Mouse (Mus musculus) olfactory bulb, adult 2 months (tissue): Measurements from ENCODE around the gene Osgin1.

Experiments used
- CTCF ChIP-seq: fragments of 200-500 bp; IDR thresholded peaks from 2 replicates; pipeline ENCODE4 v1.5.1; 2012; ENCODE audit warnings: low read depth, mild to moderate bottlenecking, low read length, moderate library complexity; ENCODE audit not compliant: insufficient read depth
- POLR2A ChIP-seq: fragments of 200-500 bp; IDR thresholded peaks from 2 replicates; pipeline ENCODE4 v1.6.1; 2012; ENCODE audit warnings: mild to moderate bottlenecking, low read depth, low read length, moderate library complexity; ENCODE audit not compliant: insufficient read depth

DNA sequence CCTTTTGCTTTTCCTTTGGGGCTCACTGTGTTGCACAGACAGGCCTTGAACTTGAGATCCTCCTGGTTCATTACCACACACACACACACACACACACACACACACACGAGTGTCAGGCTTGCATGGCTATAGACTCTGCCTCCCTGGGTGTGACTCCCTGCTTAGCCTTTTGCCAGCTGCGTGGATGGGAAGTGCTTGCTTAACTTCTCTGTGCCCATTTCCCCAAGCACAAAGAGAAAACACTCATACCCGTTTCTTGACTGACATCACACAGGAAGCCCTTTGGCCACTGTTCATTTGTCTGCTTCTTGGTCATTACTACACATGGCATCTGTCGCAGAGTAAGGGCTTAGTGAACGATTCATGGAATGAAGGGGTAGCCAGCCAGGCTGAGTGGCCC lies 8.1 kb downstream of the Osgin1 start:
- no peak for TF ChIP-seq CTCF
- TF ChIP-seq POLR2A, result no peak
